Mouse (Mus musculus): ENCODE measurements around the gene Olfr312. TPM values are rescaled to one million over a fixed set of nuclear protein-coding genes. Genes with fewer than 3 reads are reported as not detected.

Gene Olfr312
- polyA plus RNA-seq, 1 experiment from 2014 or later = not detected

GRCm38 (mm10) chr11:58849731-58850130 is 20.7 kb downstream of the Olfr312 start:
- H3K9me3 ChIP-seq (replicated peaks) = no peaks in the 10 kb centered on the region
- 72% methylated on average over 2 of the region's 2 CpGs for WGBS
- no peak overlapping the region for H3K4me3 ChIP-seq (replicated peaks)
- no peak overlapping the region for H3K4me2 ChIP-seq (replicated peaks)
- H3K36me3 ChIP-seq = peaks cover 42% of the 10 kb centered on the region
- no peak overlapping the region for H3K27ac ChIP-seq (replicated peaks)
- H3K4me1 ChIP-seq = peaks cover 8% of the 10 kb centered on the region
- no peak overlapping the region for H3K9ac ChIP-seq
- ATAC-seq (ENCODE audit: insufficient number of reproducible peaks, low FRiP score, low TSS enrichment, low read depth) = no peak
- no peaks in the 10 kb centered on the region for H3K27me3 ChIP-seq

GRCm38 (mm10) chr11:58860744-58861143 is 31.7 kb downstream of the Olfr312 start:
- peaks cover 52% of the 10 kb centered on the region for H3K36me3 ChIP-seq
- no peak for ATAC-seq (ENCODE audit: insufficient number of reproducible peaks, low FRiP score, low TSS enrichment, low read depth)
- no peak overlapping the region for H3K4me3 ChIP-seq (replicated peaks)
- no peaks in the 10 kb centered on the region for H3K4me1 ChIP-seq
- WGBS = 94% methylated on average over 8 of the region's 8 CpGs
- no peak overlapping the region for H3K27ac ChIP-seq (replicated peaks)
- no peak overlapping the region for H3K4me2 ChIP-seq (replicated peaks)
- H3K27me3 ChIP-seq = no peaks in the 10 kb centered on the region
- H3K9me3 ChIP-seq (replicated peaks) = peaks cover 22% of the 10 kb centered on the region
- H3K9ac ChIP-seq = no peak overlapping the region

- 3% methylated on average over 37 of the region's 37 CpGs for WGBS
- peak; percentile 87 for ATAC-seq (ENCODE audit: insufficient number of reproducible peaks, low FRiP score, low TSS enrichment, low read depth)
- H3K4me1 ChIP-seq = peaks cover 9% of the 10 kb centered on the region; the same call in 1 of the 2 replicates
- peak within 1 kb of the TSS; percentile 72 for H3K4me2 ChIP-seq (replicated peaks)
- peak within 1 kb of the TSS; percentile 21 for H3K9ac ChIP-seq
- peak within 1 kb of the TSS; percentile 52; the same call in 1 of the 2 replicates for H3K27ac ChIP-seq (replicated peaks)
- peak within 1 kb of the TSS; percentile 64 for H3K4me3 ChIP-seq (replicated peaks)
- no peaks in the 10 kb centered on the region for H3K9me3 ChIP-seq (replicated peaks)
- H3K36me3 ChIP-seq = peaks cover 15% of the 10 kb centered on the region
- H3K27me3 ChIP-seq = no peaks in the 10 kb centered on the region
Measured at GRCm38 (mm10) chr11:58867039-58867953, 38.3 kb downstream of the Olfr312 start, which contains the start of gene 2810021J22Rik. Gene 2810021J22Rik (plus strand): TSS chr11:58867216.

GRCm38 (mm10) chr11:58867954-58868330 is 38.9 kb downstream of the Olfr312 start:
- Histone ChIP-seq H3K36me3 (peaks cover 15% of the 10 kb centered on the region), H3K27me3 (no peaks in the 10 kb centered on the region), H3K9me3 (replicated peaks) (no peaks in the 10 kb centered on the region), H3K4me3 (replicated peaks) (peak overlapping the region; percentile 64), H3K27ac (replicated peaks) (no peak overlapping the region), H3K4me2 (replicated peaks) (peak overlapping the region; percentile 72), H3K9ac (peak overlapping the region; percentile 21), H3K4me1 (peaks cover 9% of the 10 kb centered on the region; the same call in 1 of the 2 replicates)
- 73% methylated on average over 6 of the region's 6 CpGs for WGBS
- ATAC-seq (ENCODE audit: insufficient number of reproducible peaks, low FRiP score, low TSS enrichment, low read depth) = no peak

- H3K9ac ChIP-seq = no peak overlapping the region
- no peak overlapping the region for H3K27ac ChIP-seq (replicated peaks)
- H3K27me3 ChIP-seq = no peaks in the 10 kb centered on the region
- H3K4me3 ChIP-seq (replicated peaks) = no peak overlapping the region
- no peak overlapping the region for H3K4me2 ChIP-seq (replicated peaks)
- no peak for ATAC-seq (ENCODE audit: insufficient number of reproducible peaks, low FRiP score, low TSS enrichment, low read depth)
- peaks cover 15% of the 10 kb centered on the region for H3K36me3 ChIP-seq
- peaks cover 9% of the 10 kb centered on the region; the same call in 1 of the 2 replicates for H3K4me1 ChIP-seq
- no peaks in the 10 kb centered on the region for H3K9me3 ChIP-seq (replicated peaks)
- WGBS = 88% methylated on average over 4 of the region's 4 CpGs
Measured at GRCm38 (mm10) chr11:58870961-58871360, 41.9 kb downstream of the Olfr312 start.

GRCm38 (mm10) chr11:58883756-58884155 is 54.7 kb downstream of the Olfr312 start:
- H3K9ac ChIP-seq = no peak overlapping the region
- H3K4me1 ChIP-seq = no peaks in the 10 kb centered on the region
- H3K27ac ChIP-seq (replicated peaks) = no peak overlapping the region
- 81% methylated on average over 8 of the region's 8 CpGs for WGBS
- no peaks in the 10 kb centered on the region for H3K9me3 ChIP-seq (replicated peaks)
- H3K27me3 ChIP-seq = no peaks in the 10 kb centered on the region
- H3K4me2 ChIP-seq (replicated peaks) = no peak overlapping the region
- H3K36me3 ChIP-seq = peaks cover 40% of the 10 kb centered on the region
- no peak for ATAC-seq (ENCODE audit: insufficient number of reproducible peaks, low FRiP score, low TSS enrichment, low read depth)
- H3K4me3 ChIP-seq (replicated peaks) = no peak overlapping the region

Other genes starting within 250 kb of the Olfr312 start
- gene Olfr324, start 234.1 kb upstream of the Olfr312 start, polyA plus RNA-seq (2015; fragmentation: Nextera tagmentation; extraction: Ambion mirVana) = not detected in 2 replicates
- gene 2210407C18Rik, start 213.2 kb upstream of the Olfr312 start, polyA plus RNA-seq (2015; fragmentation: Nextera tagmentation; extraction: Ambion mirVana) = not detected in 2 replicates
- gene Olfr323, start 198.7 kb upstream of the Olfr312 start, polyA plus RNA-seq (2015; fragmentation: Nextera tagmentation; extraction: Ambion mirVana) = 0.12 and 0.16 TPM in 2 replicates
- 0.08 TPM in 1 of 2 replicates, not detected in the other for gene Trim58, start 188.8 kb upstream of the Olfr312 start, polyA plus RNA-seq (2015; fragmentation: Nextera tagmentation; extraction: Ambion mirVana)
- 0.11 TPM in 1 of 2 replicates, not detected in the other for gene Olfr322, start 170.5 kb upstream of the Olfr312 start, polyA plus RNA-seq (2015; fragmentation: Nextera tagmentation; extraction: Ambion mirVana)
- gene Olfr320, start 148.1 kb upstream of the Olfr312 start, polyA plus RNA-seq (2015; fragmentation: Nextera tagmentation; extraction: Ambion mirVana) = not detected in 2 replicates
- not detected in 2 replicates for gene Olfr319, start 130.1 kb upstream of the Olfr312 start, polyA plus RNA-seq (2015; fragmentation: Nextera tagmentation; extraction: Ambion mirVana)
- not detected in 2 replicates for gene Olfr318, start 105.2 kb upstream of the Olfr312 start, polyA plus RNA-seq (2015; fragmentation: Nextera tagmentation; extraction: Ambion mirVana)
- gene Olfr317, start 90.0 kb upstream of the Olfr312 start, polyA plus RNA-seq (2015; fragmentation: Nextera tagmentation; extraction: Ambion mirVana) = 0.11 TPM in 1 of 2 replicates, not detected in the other
- 0.16 TPM in 1 of 2 replicates, not detected in the other for gene Olfr316, start 76.5 kb upstream of the Olfr312 start, polyA plus RNA-seq (2015; fragmentation: Nextera tagmentation; extraction: Ambion mirVana)
- gene Olfr315, start 56.0 kb upstream of the Olfr312 start, polyA plus RNA-seq (2015; fragmentation: Nextera tagmentation; extraction: Ambion mirVana) = not detected in 2 replicates
- gene Olfr314, start 46.3 kb upstream of the Olfr312 start, polyA plus RNA-seq (2015; fragmentation: Nextera tagmentation; extraction: Ambion mirVana) = not detected in 2 replicates
- gene Fam183b, start 27.3 kb upstream of the Olfr312 start, polyA plus RNA-seq (2015; fragmentation: Nextera tagmentation; extraction: Ambion mirVana) = 8.8 and 13.1 TPM in 2 replicates
- gene Olfr313, start 14.2 kb upstream of the Olfr312 start, polyA plus RNA-seq (2015; fragmentation: Nextera tagmentation; extraction: Ambion mirVana) = 0.08 TPM in 1 of 2 replicates, not detected in the other
- gene Olfr311, start 10.0 kb downstream of the Olfr312 start, polyA plus RNA-seq (2015; fragmentation: Nextera tagmentation; extraction: Ambion mirVana) = not detected in 2 replicates
- gene Gm12258, start 17.9 kb downstream of the Olfr312 start, polyA plus RNA-seq (2015; fragmentation: Nextera tagmentation; extraction: Ambion mirVana) = 7.3 and 10.0 TPM in 2 replicates
- 7.1 and 7.2 TPM in 2 replicates for gene 2810021J22Rik, start 38.0 kb downstream of the Olfr312 start, polyA plus RNA-seq (2015; fragmentation: Nextera tagmentation; extraction: Ambion mirVana)
- 6.7 and 8.0 TPM in 2 replicates for gene Zfp39, start 75.0 kb downstream of the Olfr312 start, polyA plus RNA-seq (2015; fragmentation: Nextera tagmentation; extraction: Ambion mirVana)
- not detected in 2 replicates for gene Btnl10, start 88.7 kb downstream of the Olfr312 start, polyA plus RNA-seq (2015; fragmentation: Nextera tagmentation; extraction: Ambion mirVana)
- 243 and 249 TPM in 2 replicates for gene Rnf187, start 109.7 kb downstream of the Olfr312 start, polyA plus RNA-seq (2015; fragmentation: Nextera tagmentation; extraction: Ambion mirVana)
- gene Hist3h2ba, start 119.7 kb downstream of the Olfr312 start, polyA plus RNA-seq (2015; fragmentation: Nextera tagmentation; extraction: Ambion mirVana) = 43.6 and 55.8 TPM in 2 replicates
- gene Hist3h2a, start 125.4 kb downstream of the Olfr312 start, polyA plus RNA-seq (2015; fragmentation: Nextera tagmentation; extraction: Ambion mirVana) = 37.0 and 38.3 TPM in 2 replicates
- 0.42 and 0.59 TPM in 2 replicates for gene Trim17, start 125.4 kb downstream of the Olfr312 start, polyA plus RNA-seq (2015; fragmentation: Nextera tagmentation; extraction: Ambion mirVana)
- 23.3 and 24.1 TPM in 2 replicates for gene Trim11, start 148.9 kb downstream of the Olfr312 start, polyA plus RNA-seq (2015; fragmentation: Nextera tagmentation; extraction: Ambion mirVana)